Mouse (Mus musculus) bone marrow macrophage, adult 2 months (primary cell): ENCODE results near the gene Fcgr3. TPM values are rescaled to one million over a fixed set of nuclear protein-coding genes. Genes with fewer than 3 reads are reported as not detected.

Experiments
- H3K27ac ChIP-seq: 2 replicates; pipeline ENCODE4 v1.5.1; 2012; ENCODE audit warnings: low read depth, low read length; ENCODE audit not compliant: insufficient read depth
- H3K4me1 ChIP-seq: 2 replicates; pipeline ENCODE4 v1.6.1; 2012; ENCODE audit warnings: low read length; ENCODE audit not compliant: control insufficient read depth, insufficient read depth
- H3K4me3 ChIP-seq: 2 replicates; pipeline ENCODE4 v1.5.1; 2012; ENCODE audit warnings: mild to moderate bottlenecking, low read length, moderate library complexity; ENCODE audit not compliant: insufficient read depth
- CTCF ChIP-seq: IDR thresholded peaks from 2 replicates; pipeline ENCODE4 v1.5.1; 2012; ENCODE audit warnings: low read depth, mild to moderate bottlenecking, low read length, moderate library complexity
- POLR2A ChIP-seq: IDR thresholded peaks from 2 replicates; pipeline ENCODE4 v1.6.1; 2012; ENCODE audit warnings: mild to moderate bottlenecking, low read depth, low read length, borderline replicate concordance
- polyA plus RNA-seq: library from polyadenylated mRNA; stranded (reverse); fragments of >200 nt; gene quantifications from 2 replicates; pipeline ENCODE4 v1.2.4, GENCODE M21; 2012; ENCODE audit not compliant: missing spikeins, insufficient read depth, insufficient read length

Gene Fcgr3
- polyA plus RNA-seq, 1 experiment = 1,154 TPM

- TF ChIP-seq CTCF (no peak), POLR2A (no peak)
- no peak overlapping the region for H3K4me3 ChIP-seq
- H3K27ac ChIP-seq = no peak overlapping the region
- peaks cover 6% of the 10 kb centered on the region for H3K4me1 ChIP-seq
These were observed 19.7 kb downstream of the Fcgr3 start for GRCm38 (mm10) chr1:171045079-171045465.

GRCm38 (mm10) chr1:171044365-171045078, 20.2 kb downstream of the Fcgr3 start:
- TF ChIP-seq POLR2A (no peak), CTCF (no peak)
- H3K27ac ChIP-seq = peak overlapping the region; percentile 70
- H3K4me3 ChIP-seq = peak overlapping the region; percentile 73
- H3K4me1 ChIP-seq = peaks cover under 1% of the 10 kb centered on the region

GRCm38 (mm10) chr1:171043594-171044153, 21.1 kb downstream of the Fcgr3 start:
- H3K4me3 ChIP-seq = peak overlapping the region; percentile 73
- TF ChIP-seq CTCF (no peak), POLR2A (no peak)
- H3K4me1 ChIP-seq = no peaks in the 10 kb centered on the region; the same call in none of the 2 replicates
- no peak overlapping the region for H3K27ac ChIP-seq

- TF ChIP-seq POLR2A = no peak
- TF ChIP-seq CTCF = no peak
- H3K27ac ChIP-seq = no peak overlapping the region
- no peak overlapping the region for H3K4me3 ChIP-seq
- peaks cover 3% of the 10 kb centered on the region; the same call in 1 of the 2 replicates for H3K4me1 ChIP-seq
These were observed 24.9 kb downstream of the Fcgr3 start for GRCm38 (mm10) chr1:171039880-171040279.

GRCm38 (mm10) chr1:171039135-171039534, 25.6 kb downstream of the Fcgr3 start:
- H3K27ac ChIP-seq = no peak overlapping the region
- TF ChIP-seq POLR2A = no peak
- no peak for TF ChIP-seq CTCF
- H3K4me3 ChIP-seq = no peak overlapping the region
- H3K4me1 ChIP-seq = peaks cover 3% of the 10 kb centered on the region; the same call in 1 of the 2 replicates

GRCm38 (mm10) chr1:171037861-171038721, 26.6 kb downstream of the Fcgr3 start:
- TF ChIP-seq CTCF = no peak
- peak overlapping the region; percentile 82 for H3K4me3 ChIP-seq
- peak overlapping the region; percentile 85 for H3K27ac ChIP-seq
- peaks cover 3% of the 10 kb centered on the region; the same call in 1 of the 2 replicates for H3K4me1 ChIP-seq

GRCm38 (mm10) chr1:171036550-171037324, 28.0 kb downstream of the Fcgr3 start:
- TF ChIP-seq CTCF (no peak), POLR2A (no peak)
- H3K4me3 ChIP-seq = peak overlapping the region; percentile 59
- H3K4me1 ChIP-seq = peaks cover 3% of the 10 kb centered on the region; the same call in 1 of the 2 replicates
- H3K27ac ChIP-seq = no peak overlapping the region

- H3K4me1 ChIP-seq = peaks cover 3% of the 10 kb centered on the region; the same call in 1 of the 2 replicates
- H3K4me3 ChIP-seq = no peak overlapping the region
- TF ChIP-seq POLR2A = no peak
- no peak for TF ChIP-seq CTCF
- no peak overlapping the region for H3K27ac ChIP-seq
These were observed 29.1 kb downstream of the Fcgr3 start for GRCm38 (mm10) chr1:171035611-171036010.

GRCm38 (mm10) chr1:171034201-171034600, 30.5 kb downstream of the Fcgr3 start:
- TF ChIP-seq POLR2A (no peak), CTCF (no peak)
- Histone ChIP-seq H3K27ac (no peak overlapping the region), H3K4me1 (peaks cover 3% of the 10 kb centered on the region; the same call in 1 of the 2 replicates), H3K4me3 (no peak overlapping the region)
